16 mouse cellular contexts compared by ENCODE assay signal in genomic region chr11:117112649-117113051, GRCm38 (mm10). TPM values are rescaled to one million over a fixed set of nuclear protein-coding genes. Genes with fewer than 3 reads are reported as not detected.
DNase-seq lines count a peak whose midpoint lies in the region; ATAC-seq and TF ChIP-seq lines count a peak whose summit lies in the region.
"Had no signal": no experiment of that assay in that cellular context is flagged by ENCODE, and none has a peak within 500 bp of the region (broad histone marks: within the 10 kb centered on the region; RNA-seq: fewer than 3 reads in every experiment).

No protein-coding gene starts in this region.

- peaks cover 69% of the 10 kb centered on the region for H3K4me1 ChIP-seq in liver, embryonic 12.5 days
- H3K4me1 ChIP-seq in limb, embryonic 13.5 days, result peaks cover 63% of the 10 kb centered on the region
- H3K4me1 ChIP-seq in stomach, postnatal 0 days (replicated peaks; ENCODE audit: control insufficient read depth, insufficient read depth), result peaks cover 13% of the 10 kb centered on the region

- H3K4me3 ChIP-seq in liver, embryonic 12.5 days, result no peak overlapping the region
- no peak overlapping the region for H3K4me3 ChIP-seq in limb, embryonic 13.5 days
- no peak overlapping the region for H3K4me3 ChIP-seq in stomach, postnatal 0 days (ENCODE audit: low read depth, low read length)
- H3K4me3 ChIP-seq: heart, embryonic 15.5 days; hindbrain, embryonic 13.5 days; left cerebral cortex, adult 2 months; midbrain, embryonic 10.5 days had no signal

- peaks cover 13% of the 10 kb centered on the region for H3K36me3 ChIP-seq in liver, embryonic 12.5 days
- H3K36me3 ChIP-seq in limb, embryonic 13.5 days, result peaks cover 4% of the 10 kb centered on the region; the same call in 1 of the 2 replicates
- H3K36me3 ChIP-seq in stomach, postnatal 0 days (ENCODE audit: control insufficient read depth, insufficient read depth, low read length), result 0 out of 2 replicates have a peak, but pooled peaks cover under 1% of the 10 kb centered on the region
- H3K36me3 ChIP-seq: heart, embryonic 15.5 days had no signal

- no peak for TF ChIP-seq CTCF in stomach, postnatal 0 days (IDR thresholded peaks at IDR 0.05; ENCODE audit: low read depth)

- TF ChIP-seq EP300 in stomach, postnatal 0 days (optimal IDR thresholded peaks at IDR 0.05), result no peak

- no peak for ATAC-seq in liver, embryonic 12.5 days
- no peak for ATAC-seq in limb, embryonic 13.5 days (ENCODE audit: low FRiP score, low read depth)
- ATAC-seq in stomach, postnatal 0 days (ENCODE audit: low FRiP score, low TSS enrichment), result no peak
- ATAC-seq: activated CD4-positive, CD25-positive, alpha-beta regulatory T cell, adult 4 months; forebrain, postnatal 0 days had no signal

- H3K4me2 ChIP-seq in liver, embryonic 12.5 days, result peak overlapping the region; percentile 21
- H3K4me2 ChIP-seq in limb, embryonic 13.5 days (replicated peaks), result no peak overlapping the region
- no peak overlapping the region for H3K4me2 ChIP-seq in stomach, postnatal 0 days (replicated peaks; ENCODE audit: low read depth)
- H3K4me2 ChIP-seq: heart, embryonic 15.5 days; hindbrain, embryonic 13.5 days had no signal

- no peaks in the 10 kb centered on the region; the same call in 1 of the 2 replicates for H3K9me3 ChIP-seq in liver, embryonic 12.5 days (replicated peaks)
- no peaks in the 10 kb centered on the region for H3K9me3 ChIP-seq in limb, embryonic 13.5 days
- no peaks in the 10 kb centered on the region for H3K9me3 ChIP-seq in stomach, postnatal 0 days (ENCODE audit: control insufficient read depth, low read length)
- H3K9me3 ChIP-seq: heart, embryonic 15.5 days; hindbrain, embryonic 13.5 days had no signal

- DNase-seq in liver (no peak), MEL-GATA-1-ER (ENCODE audit: extremely low read depth, low read depth) (peak; percentile 82)
- no peak for DNase-seq in stomach, postnatal 0 days (ENCODE audit: low spot score)
- DNase-seq in kidney, postnatal 4 days, result no peak
- no peak for DNase-seq in ovary, adult 18-20 months (ENCODE audit: low spot score)
- DNase-seq: adrenal gland, postnatal 36 days; forebrain, postnatal 0 days; kidney, adult 18-20 months; lung, adult 2 months had no signal

- no peak overlapping the region for H3K9ac ChIP-seq in liver, embryonic 12.5 days
- H3K9ac ChIP-seq in limb, embryonic 13.5 days, result no peak overlapping the region
- no peak overlapping the region for H3K9ac ChIP-seq in stomach, postnatal 0 days (ENCODE audit: low read length)
- H3K9ac ChIP-seq: forebrain, postnatal 0 days; heart, embryonic 15.5 days; hindbrain, embryonic 13.5 days had no signal

- peak overlapping the region; percentile 100 for H3K27ac ChIP-seq in liver, embryonic 12.5 days
- peak overlapping the region; percentile 99 for H3K27ac ChIP-seq in limb, embryonic 13.5 days
- H3K27ac ChIP-seq in stomach, postnatal 0 days (replicated peaks), result peak overlapping the region; percentile 45
- H3K27ac ChIP-seq: heart, embryonic 15.5 days; hindbrain, embryonic 13.5 days; left cerebral cortex, adult 2 months; midbrain, embryonic 10.5 days had no signal

- WGBS in liver, embryonic 12.5 days (ENCODE audit: insufficient replicate concordance), result 18% methylated on average over 3 of the region's 3 CpGs
- 30% methylated on average over 3 of the region's 3 CpGs for WGBS in limb, embryonic 13.5 days
- WGBS in stomach, postnatal 0 days, result 62% methylated on average over 3 of the region's 3 CpGs

- H3K27me3 ChIP-seq in liver, embryonic 12.5 days (replicated peaks), result 0 out of 2 replicates have a peak, but pooled peaks cover 4% of the 10 kb centered on the region
- H3K27me3 ChIP-seq in limb, embryonic 13.5 days, result no peaks in the 10 kb centered on the region
- no peaks in the 10 kb centered on the region for H3K27me3 ChIP-seq in stomach, postnatal 0 days (ENCODE audit: control insufficient read depth, insufficient read depth, low read length)
- H3K27me3 ChIP-seq: heart, embryonic 15.5 days; hindbrain, embryonic 13.5 days had no signal

RNA-seq across cellular contexts. Expression of gene Sec14l1, which starts 2.3 kb away (rescaled TPM):
- 26.9 and 27.5 TPM in 2 replicates for polyA plus RNA-seq in liver, embryonic 12.5 days (2016; fragmentation: Nextera tagmentation; extraction: Ambion mirVana)
- polyA plus RNA-seq in limb, embryonic 13.5 days (2015; fragmentation: Nextera tagmentation; extraction: Ambion mirVana), result 61.2 and 65.4 TPM in 2 replicates
- polyA plus RNA-seq in stomach, postnatal 0 days (2015; fragmentation: Nextera tagmentation; extraction: Ambion mirVana), result 28.4 and 30.5 TPM in 2 replicates

Comparison
In these comparisons a context has a peak if more than half of its experiments do, and no peak if none do; other contexts are left out.
1. H3K27ac ChIP-seq: peak in every context shown above with its lines; median percentile 100 in liver, embryonic 12.5 days; 99 in limb, embryonic 13.5 days; 45 in stomach, postnatal 0 days.